Mouse (Mus musculus) forebrain, embryonic 15.5 days (tissue): ENCODE measurements around the gene Stx17. TPM values are rescaled to one million over a fixed set of nuclear protein-coding genes. Genes with fewer than 3 reads are reported as not detected.

ENCODE experiments used
- ATAC-seq: fragments of 200-750 bp; cut with Nextera tagmentation; replicated peaks from 2 replicates; pipeline ENCODE4 v1.8.0; 2017; ENCODE audit warnings: mild to moderate bottlenecking, moderate TSS enrichment, moderate library complexity
- H3K27ac ChIP-seq: fragments of 300-500 bp; sonication (generic); replicated peaks from 2 replicates; pipeline ENCODE4 v1.5.1; 2015; ENCODE audit warnings: mild to moderate bottlenecking, inconsistent platforms
- H3K27me3 ChIP-seq: fragments of 300-500 bp; sonication (generic); 2 replicates; pipeline ENCODE4 v1.6.1; 2015; ENCODE audit warnings: inconsistent platforms
- H3K36me3 ChIP-seq: fragments of 300-500 bp; sonication (generic); 2 replicates; pipeline ENCODE4 v1.6.1; 2015; ENCODE audit warnings: mild to moderate bottlenecking, inconsistent platforms
- H3K4me1 ChIP-seq: fragments of 300-500 bp; sonication (generic); 2 replicates; pipeline ENCODE4 v1.6.1; 2015; ENCODE audit warnings: inconsistent platforms
- H3K4me2 ChIP-seq: fragments of 300-500 bp; sonication (generic); replicated peaks from 2 replicates; pipeline ENCODE4 v1.6.1; 2015; ENCODE audit warnings: mild to moderate bottlenecking, inconsistent platforms
- H3K4me3 ChIP-seq: fragments of 300-500 bp; sonication (generic); 2 replicates; pipeline ENCODE4 v1.5.1; 2015; ENCODE audit warnings: mild to moderate bottlenecking, inconsistent platforms
- H3K9ac ChIP-seq: fragments of 300-500 bp; sonication (generic); replicated peaks from 2 replicates; pipeline ENCODE4 v1.6.1; 2015; ENCODE audit warnings: mild to moderate bottlenecking, inconsistent platforms
- H3K9me3 ChIP-seq: fragments of 300-500 bp; sonication (generic); 2 replicates; pipeline ENCODE4 v1.6.1; 2016; ENCODE audit warnings: inconsistent platforms
- WGBS: fragments of 180-500 bp; shearing (Covaris S2); methylation state at CpG from one replicate; pipeline ENCODE4 v1.1.7; 2015; ENCODE audit warnings: mixed read lengths; 5-methylcytosine and 5-hydroxymethylcytosine counted together
- polyA plus RNA-seq: library from polyadenylated mRNA; unstranded; fragments of >200 nt; fragmentation: Nextera tagmentation; extraction: Ambion mirVana; gene quantifications from 2 replicates; pipeline ENCODE4 v1.2.1, GENCODE M21; 2015

The Stx17 gene
- polyA plus RNA-seq, 1 experiment from 2014 or later = 19.1 TPM

DNA sequence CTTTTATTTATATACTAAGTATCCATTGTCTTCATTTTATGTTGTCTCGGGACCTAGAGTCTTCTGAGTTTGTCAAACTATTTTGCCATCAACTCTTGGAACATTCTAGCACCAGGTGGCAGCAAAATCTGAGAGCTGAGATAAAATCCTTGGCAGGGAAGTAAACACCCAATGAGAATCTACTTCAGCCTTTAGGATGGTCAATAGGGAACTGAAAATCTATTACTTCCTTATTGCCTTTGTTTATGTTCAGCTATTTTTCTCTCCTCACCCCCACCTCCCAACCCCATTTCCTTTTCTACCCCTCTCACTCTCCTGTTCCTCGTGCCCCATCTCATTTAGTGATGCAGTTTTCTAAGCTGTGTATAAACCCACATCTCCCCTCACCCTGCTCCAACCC is 16.1 kb upstream of the Stx17 start:
- H3K4me3 ChIP-seq = no peak overlapping the region
- no peak for ATAC-seq
- no peaks in the 10 kb centered on the region for H3K27me3 ChIP-seq
- H3K9me3 ChIP-seq = no peaks in the 10 kb centered on the region
- WGBS = 79% methylated on average over 2 of the region's 2 CpGs
- H3K36me3 ChIP-seq = no peaks in the 10 kb centered on the region
- no peak overlapping the region for H3K4me2 ChIP-seq
- H3K27ac ChIP-seq = no peak overlapping the region
- H3K4me1 ChIP-seq = no peaks in the 10 kb centered on the region
- no peak overlapping the region for H3K9ac ChIP-seq

- H3K4me2 ChIP-seq = no peak overlapping the region
- no peaks in the 10 kb centered on the region for H3K9me3 ChIP-seq
- WGBS = 78% methylated on average over 3 of the region's 3 CpGs
- no peak overlapping the region for H3K4me3 ChIP-seq
- ATAC-seq = no peak
- H3K4me1 ChIP-seq = no peaks in the 10 kb centered on the region
- no peaks in the 10 kb centered on the region for H3K27me3 ChIP-seq
- no peak overlapping the region for H3K27ac ChIP-seq
- no peaks in the 10 kb centered on the region for H3K36me3 ChIP-seq
- H3K9ac ChIP-seq = no peak overlapping the region
These were observed 14.4 kb upstream of the Stx17 start for GRCm38 (mm10) chr4:48110331-48110730.

DNA sequence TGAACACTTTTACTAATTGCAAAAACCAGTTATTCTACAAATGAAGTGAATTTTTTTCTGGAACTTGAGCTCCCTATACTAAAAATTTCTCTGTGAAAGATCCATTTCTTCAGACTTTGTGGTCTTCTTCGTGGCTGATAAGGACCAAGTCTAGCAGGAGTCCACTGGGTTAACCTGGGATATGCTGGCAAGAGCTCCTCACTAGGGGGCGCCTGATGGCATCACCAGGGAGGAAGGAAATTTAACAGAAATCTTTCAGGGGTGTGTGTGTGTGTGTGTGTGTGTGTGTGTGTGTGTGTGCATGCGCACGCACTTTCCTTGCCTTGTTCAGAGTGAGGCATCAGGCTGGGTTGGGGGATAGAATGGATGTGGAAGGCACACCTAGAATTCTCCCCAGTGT is 8.5 kb upstream of the Stx17 start:
- no peak overlapping the region for H3K9ac ChIP-seq
- no peaks in the 10 kb centered on the region for H3K27me3 ChIP-seq
- ATAC-seq = no peak
- H3K4me2 ChIP-seq = no peak overlapping the region
- H3K9me3 ChIP-seq = no peaks in the 10 kb centered on the region
- no peak overlapping the region for H3K27ac ChIP-seq
- no peak overlapping the region for H3K4me3 ChIP-seq
- WGBS = 68% methylated on average over 4 of the region's 4 CpGs
- H3K36me3 ChIP-seq = no peaks in the 10 kb centered on the region
- no peaks in the 10 kb centered on the region for H3K4me1 ChIP-seq

- peak overlapping the region; percentile 74; the same call in 1 of the 2 replicates for H3K9ac ChIP-seq
- WGBS = 5% methylated on average over 9 of the region's 9 CpGs
- H3K36me3 ChIP-seq = no peaks in the 10 kb centered on the region
- H3K9me3 ChIP-seq = no peaks in the 10 kb centered on the region
- no peaks in the 10 kb centered on the region for H3K27me3 ChIP-seq
- H3K27ac ChIP-seq = no peak overlapping the region
- peak overlapping the region; percentile 69 for H3K4me2 ChIP-seq
- no peaks in the 10 kb centered on the region for H3K4me1 ChIP-seq
- peak; percentile 84 for ATAC-seq
- H3K4me3 ChIP-seq = peak overlapping the region; percentile 74
These were observed 321 bp upstream of the Stx17 start for GRCm38 (mm10) chr4:48124416-48124772.

- no peak overlapping the region for H3K4me2 ChIP-seq
- H3K4me3 ChIP-seq = no peak overlapping the region
- H3K9me3 ChIP-seq = no peaks in the 10 kb centered on the region
- no peaks in the 10 kb centered on the region for H3K27me3 ChIP-seq
- 89% methylated on average over 6 of the region's 6 CpGs for WGBS
- peaks cover 10% of the 10 kb centered on the region; the same call in 1 of the 2 replicates for H3K36me3 ChIP-seq
- no peak overlapping the region for H3K9ac ChIP-seq
- no peaks in the 10 kb centered on the region for H3K4me1 ChIP-seq
- H3K27ac ChIP-seq = no peak overlapping the region
- ATAC-seq = no peak
These were observed 5.6 kb downstream of the Stx17 start for GRCm38 (mm10) chr4:48130314-48130713.

- no peak for ATAC-seq
- WGBS = 95% methylated on average over 9 of the region's 9 CpGs
- Histone ChIP-seq H3K4me3 (no peak overlapping the region), H3K27ac (no peak overlapping the region), H3K9ac (no peak overlapping the region), H3K36me3 (peaks cover 10% of the 10 kb centered on the region; the same call in 1 of the 2 replicates), H3K4me1 (no peaks in the 10 kb centered on the region), H3K4me2 (no peak overlapping the region), H3K27me3 (no peaks in the 10 kb centered on the region), H3K9me3 (no peaks in the 10 kb centered on the region)
These were observed 6.9 kb downstream of the Stx17 start for GRCm38 (mm10) chr4:48131606-48132005.

GRCm38 (mm10) chr4:48132721-48133120 is 8.0 kb downstream of the Stx17 start:
- H3K36me3 ChIP-seq = peaks cover 10% of the 10 kb centered on the region; the same call in 1 of the 2 replicates
- no peak overlapping the region for H3K27ac ChIP-seq
- no peak overlapping the region for H3K4me2 ChIP-seq
- no peaks in the 10 kb centered on the region for H3K27me3 ChIP-seq
- H3K4me3 ChIP-seq = no peak overlapping the region
- H3K9me3 ChIP-seq = no peaks in the 10 kb centered on the region
- no peak overlapping the region for H3K9ac ChIP-seq
- no peaks in the 10 kb centered on the region for H3K4me1 ChIP-seq
- ATAC-seq = no peak
- 91% methylated on average over 3 of the region's 3 CpGs for WGBS

- Histone ChIP-seq H3K9ac (no peak overlapping the region), H3K4me3 (no peak overlapping the region), H3K4me1 (no peaks in the 10 kb centered on the region), H3K27me3 (no peaks in the 10 kb centered on the region), H3K9me3 (no peaks in the 10 kb centered on the region), H3K27ac (no peak overlapping the region), H3K36me3 (no peaks in the 10 kb centered on the region), H3K4me2 (no peak overlapping the region)
- ATAC-seq = no peak
- WGBS = 92% methylated on average over 2 of the region's 2 CpGs
These were observed 24.8 kb downstream of the Stx17 start for GRCm38 (mm10) chr4:48149492-48149891.

DNA sequence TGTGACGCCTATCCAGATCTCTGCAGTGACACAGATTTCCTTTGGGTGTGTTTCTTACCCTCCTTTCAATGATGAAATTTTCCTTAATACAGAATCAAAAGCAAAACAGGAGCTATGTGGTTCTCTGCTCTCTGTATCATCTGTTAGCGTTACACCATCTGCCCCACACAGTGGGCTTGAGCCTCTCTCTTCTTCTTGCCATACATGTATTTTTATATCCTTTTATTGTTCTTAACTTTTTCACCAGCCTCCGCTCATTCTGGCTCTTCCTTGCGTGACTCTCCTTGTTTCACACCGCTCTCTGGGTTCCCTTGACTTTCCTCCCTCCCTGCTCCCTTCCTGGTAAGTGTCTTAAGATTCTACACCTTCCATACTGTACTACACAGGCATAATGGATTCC is 28.5 kb downstream of the Stx17 start:
- Histone ChIP-seq H3K27me3 (no peaks in the 10 kb centered on the region), H3K4me1 (no peaks in the 10 kb centered on the region), H3K9ac (no peak overlapping the region), H3K4me3 (no peak overlapping the region), H3K9me3 (no peaks in the 10 kb centered on the region), H3K27ac (no peak overlapping the region), H3K36me3 (no peaks in the 10 kb centered on the region), H3K4me2 (no peak overlapping the region)
- WGBS = 89% methylated on average over 5 of the region's 5 CpGs
- no peak for ATAC-seq

DNA sequence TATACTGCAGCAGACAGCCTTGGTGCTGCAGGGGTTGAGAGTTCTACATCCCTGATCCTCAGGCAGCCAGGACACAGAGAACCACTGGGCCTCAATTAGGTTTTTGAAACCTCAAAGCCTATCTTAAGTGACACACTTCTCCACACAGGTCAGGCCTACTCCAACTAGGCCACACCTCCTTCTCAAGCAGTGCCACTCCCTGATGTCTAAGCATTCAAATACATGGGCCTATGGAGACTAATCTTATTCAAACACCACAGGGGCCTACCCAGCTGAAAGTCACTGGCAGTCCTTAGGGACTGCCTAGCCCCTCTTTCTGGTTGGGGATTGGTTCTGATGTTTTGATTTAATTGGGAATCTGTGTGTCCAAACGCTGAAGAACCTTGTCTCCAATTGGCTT is 31.1 kb downstream of the Stx17 start:
- Histone ChIP-seq H3K27me3 (no peaks in the 10 kb centered on the region), H3K9me3 (no peaks in the 10 kb centered on the region), H3K4me1 (no peaks in the 10 kb centered on the region), H3K36me3 (no peaks in the 10 kb centered on the region), H3K9ac (no peak overlapping the region), H3K27ac (no peak overlapping the region), H3K4me2 (no peak overlapping the region), H3K4me3 (no peak overlapping the region)
- ATAC-seq = no peak
- WGBS = 59% methylated on average over 1 of the region's 1 CpGs

DNA sequence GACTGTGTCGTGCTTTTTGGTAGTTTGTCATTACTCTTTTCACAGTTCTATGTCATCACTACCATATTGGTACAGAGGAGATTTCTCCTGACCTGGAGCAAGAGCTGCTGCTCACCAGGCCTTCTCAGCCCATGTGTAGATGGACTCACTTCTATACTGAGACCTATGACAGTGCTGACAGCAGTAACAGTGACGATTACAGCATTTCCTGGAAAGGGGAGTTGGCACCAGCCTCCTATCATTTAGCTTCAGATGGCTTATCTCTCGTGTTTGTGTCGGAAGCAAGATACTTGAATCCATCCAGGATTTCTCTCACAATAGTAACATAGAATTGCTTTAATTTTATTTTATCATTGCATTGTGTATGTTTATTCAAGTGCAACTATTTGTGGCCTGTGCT is 35.7 kb downstream of the Stx17 start:
- no peaks in the 10 kb centered on the region for H3K36me3 ChIP-seq
- ATAC-seq = no peak
- H3K4me2 ChIP-seq = no peak overlapping the region
- 81% methylated on average over 4 of the region's 4 CpGs for WGBS
- no peaks in the 10 kb centered on the region for H3K4me1 ChIP-seq
- H3K9ac ChIP-seq = no peak overlapping the region
- no peak overlapping the region for H3K27ac ChIP-seq
- H3K4me3 ChIP-seq = no peak overlapping the region
- no peaks in the 10 kb centered on the region for H3K9me3 ChIP-seq
- no peaks in the 10 kb centered on the region for H3K27me3 ChIP-seq

- H3K9ac ChIP-seq = no peak overlapping the region
- no peaks in the 10 kb centered on the region for H3K27me3 ChIP-seq
- 73% methylated on average over 5 of the region's 5 CpGs for WGBS
- no peaks in the 10 kb centered on the region for H3K9me3 ChIP-seq
- H3K36me3 ChIP-seq = no peaks in the 10 kb centered on the region; the same call in 1 of the 2 replicates
- no peak overlapping the region for H3K4me2 ChIP-seq
- H3K4me1 ChIP-seq = no peaks in the 10 kb centered on the region
- ATAC-seq = no peak
- H3K4me3 ChIP-seq = no peak overlapping the region
- H3K27ac ChIP-seq = no peak overlapping the region
These were observed 39.1 kb downstream of the Stx17 start for GRCm38 (mm10) chr4:48163851-48164250.

GRCm38 (mm10) chr4:48175666-48176065 is 51.0 kb downstream of the Stx17 start:
- no peaks in the 10 kb centered on the region for H3K27me3 ChIP-seq
- no peak overlapping the region for H3K4me3 ChIP-seq
- no peak overlapping the region for H3K27ac ChIP-seq
- WGBS = 83% methylated on average over 3 of the region's 3 CpGs
- H3K9ac ChIP-seq = no peak overlapping the region
- no peak for ATAC-seq
- H3K9me3 ChIP-seq = no peaks in the 10 kb centered on the region
- H3K4me1 ChIP-seq = no peaks in the 10 kb centered on the region
- no peaks in the 10 kb centered on the region for H3K36me3 ChIP-seq
- H3K4me2 ChIP-seq = no peak overlapping the region
